Mouse (Mus musculus) neural tube, embryonic 13.5 days (tissue): ENCODE data around the gene Rps6ka3. TPM values are rescaled to one million over a fixed set of nuclear protein-coding genes. Genes with fewer than 3 reads are reported as not detected.

ENCODE experiments used
- ATAC-seq: fragments of 200-750 bp; cut with Nextera tagmentation; 2 replicates; pipeline ENCODE4 v1.8.0; 2017; ENCODE audit warnings: low read depth, mild to moderate bottlenecking, moderate TSS enrichment, moderate library complexity
- H3K27ac ChIP-seq: fragments of 300-500 bp; sonication (generic); replicated peaks from 2 replicates; pipeline ENCODE4 v1.5.1; 2015; ENCODE audit warnings: moderate library complexity, mild to moderate bottlenecking, inconsistent platforms
- H3K27me3 ChIP-seq: fragments of 300-500 bp; sonication (generic); 2 replicates; pipeline ENCODE4 v1.6.1; 2015; ENCODE audit warnings: mild to moderate bottlenecking, inconsistent platforms
- H3K36me3 ChIP-seq: fragments of 300-500 bp; sonication (generic); 2 replicates; pipeline ENCODE4 v1.6.1; 2015; ENCODE audit warnings: mild to moderate bottlenecking, inconsistent platforms
- H3K4me1 ChIP-seq: fragments of 300-500 bp; sonication (generic); replicated peaks from 2 replicates; pipeline ENCODE4 v1.6.1; 2015; ENCODE audit warnings: inconsistent platforms
- H3K4me2 ChIP-seq: fragments of 300-500 bp; sonication (generic); 2 replicates; pipeline ENCODE4 v1.6.1; 2015; ENCODE audit warnings: inconsistent platforms, mild to moderate bottlenecking, moderate library complexity
- H3K4me3 ChIP-seq: fragments of 300-500 bp; sonication (generic); 2 replicates; pipeline ENCODE4 v1.5.1; 2015; ENCODE audit warnings: mild to moderate bottlenecking, inconsistent platforms
- H3K9ac ChIP-seq: fragments of 300-500 bp; sonication (generic); 2 replicates; pipeline ENCODE4 v1.6.1; 2015; ENCODE audit warnings: moderate library complexity, mild to moderate bottlenecking, inconsistent platforms
- H3K9me3 ChIP-seq: fragments of 300-500 bp; sonication (generic); 2 replicates; pipeline ENCODE4 v1.6.1; 2016; ENCODE audit warnings: inconsistent platforms
- WGBS: fragments of 180-500 bp; shearing (Covaris S2); methylation state at CpG from one replicate; pipeline ENCODE4 v1.1.7; 2015; 5-methylcytosine and 5-hydroxymethylcytosine counted together
- polyA plus RNA-seq: library from polyadenylated mRNA; unstranded; fragments of >200 nt; fragmentation: Nextera tagmentation; extraction: Ambion mirVana; gene quantifications from 2 replicates; pipeline ENCODE4 v1.2.1, GENCODE M21; 2015

Gene Rps6ka3
- 3.5 and 4.1 TPM in 2 replicates for polyA plus RNA-seq

GRCm38 (mm10) chrX:159210007-159210406, at the start of gene Rps6ka3:
Gene Rps6ka3 (plus strand): TSS chrX:159210307.
- no peak within 1 kb of the TSS for H3K9ac ChIP-seq
- peaks cover under 1% of the 10 kb centered on the region for H3K27me3 ChIP-seq
- ATAC-seq: no peak
- no peak within 1 kb of the TSS for H3K4me2 ChIP-seq
- H3K36me3 ChIP-seq: no peaks in the 10 kb centered on the region
- no peak within 1 kb of the TSS for H3K4me3 ChIP-seq
- WGBS: 90% methylated on average over 4 of the region's 4 CpGs
- H3K9me3 ChIP-seq: no peaks in the 10 kb centered on the region
- no peak within 1 kb of the TSS for H3K27ac ChIP-seq
- H3K4me1 ChIP-seq: no peaks in the 10 kb centered on the region

GRCm38 (mm10) chrX:159169200-159169599, 40.9 kb upstream of the Rps6ka3 start:
- ATAC-seq: no peak
- H3K9me3 ChIP-seq: no peaks in the 10 kb centered on the region
- no peak overlapping the region for H3K4me2 ChIP-seq
- no peak overlapping the region for H3K4me3 ChIP-seq
- no peaks in the 10 kb centered on the region for H3K27me3 ChIP-seq
- no peaks in the 10 kb centered on the region for H3K4me1 ChIP-seq
- no peak overlapping the region for H3K9ac ChIP-seq
- no peak overlapping the region for H3K27ac ChIP-seq
- WGBS: 90% methylated on average over 2 of the region's 2 CpGs
- H3K36me3 ChIP-seq: no peaks in the 10 kb centered on the region

- Histone ChIP-seq H3K4me3 (no peak overlapping the region), H3K36me3 (no peaks in the 10 kb centered on the region), H3K9me3 (no peaks in the 10 kb centered on the region), H3K9ac (no peak overlapping the region), H3K27ac (no peak overlapping the region), H3K4me1 (no peaks in the 10 kb centered on the region), H3K4me2 (no peak overlapping the region), H3K27me3 (no peaks in the 10 kb centered on the region)
- WGBS: 68% methylated on average over 2 of the region's 2 CpGs
- ATAC-seq: no peak
These were observed 38.5 kb upstream of the Rps6ka3 start for GRCm38 (mm10) chrX:159171579-159171978.

GRCm38 (mm10) chrX:159191581-159191980, 18.5 kb upstream of the Rps6ka3 start:
- H3K27ac ChIP-seq: no peak overlapping the region
- WGBS: 89% methylated on average over 4 of the region's 4 CpGs
- H3K9me3 ChIP-seq: no peaks in the 10 kb centered on the region
- H3K27me3 ChIP-seq: 0 out of 2 replicates have a peak, but pooled peaks cover 3% of the 10 kb centered on the region
- no peak overlapping the region for H3K9ac ChIP-seq
- no peaks in the 10 kb centered on the region for H3K4me1 ChIP-seq
- H3K4me3 ChIP-seq: no peak overlapping the region
- H3K36me3 ChIP-seq: no peaks in the 10 kb centered on the region
- no peak for ATAC-seq
- H3K4me2 ChIP-seq: no peak overlapping the region

- H3K9ac ChIP-seq: no peak overlapping the region
- H3K9me3 ChIP-seq: no peaks in the 10 kb centered on the region
- no peak overlapping the region for H3K27ac ChIP-seq
- no peaks in the 10 kb centered on the region for H3K36me3 ChIP-seq
- ATAC-seq: no peak
- no peaks in the 10 kb centered on the region for H3K4me1 ChIP-seq
- peaks cover 5% of the 10 kb centered on the region for H3K27me3 ChIP-seq
- H3K4me3 ChIP-seq: no peak overlapping the region
- no peak overlapping the region for H3K4me2 ChIP-seq
These were observed 10.6 kb upstream of the Rps6ka3 start for GRCm38 (mm10) chrX:159199495-159199894.

GRCm38 (mm10) chrX:159200101-159200500, 10.0 kb upstream of the Rps6ka3 start:
- no peak for ATAC-seq
- H3K4me3 ChIP-seq: no peak overlapping the region
- 83% methylated on average over 5 of the region's 5 CpGs for WGBS

GRCm38 (mm10) chrX:159210892-159211583, 931 bp downstream of the Rps6ka3 start:
- WGBS: 80% methylated on average over 5 of the region's 5 CpGs
- no peak for ATAC-seq
- Histone ChIP-seq H3K4me2 (no peak overlapping the region), H3K9ac (no peak overlapping the region), H3K27me3 (peaks cover 3% of the 10 kb centered on the region), H3K4me3 (no peak overlapping the region), H3K9me3 (no peaks in the 10 kb centered on the region), H3K27ac (no peak overlapping the region), H3K36me3 (no peaks in the 10 kb centered on the region), H3K4me1 (no peaks in the 10 kb centered on the region)

More at GRCm38 (mm10) chrX:159200101-159200500, 10.0 kb upstream of the Rps6ka3 start:
- H3K27ac ChIP-seq: no peak overlapping the region
- H3K4me2 ChIP-seq: no peak overlapping the region
- no peaks in the 10 kb centered on the region for H3K4me1 ChIP-seq
- no peak overlapping the region for H3K9ac ChIP-seq
- H3K9me3 ChIP-seq: no peaks in the 10 kb centered on the region
- H3K27me3 ChIP-seq: peaks cover 6% of the 10 kb centered on the region
- no peaks in the 10 kb centered on the region for H3K36me3 ChIP-seq

- Histone ChIP-seq H3K9me3 (no peaks in the 10 kb centered on the region), H3K4me1 (no peaks in the 10 kb centered on the region), H3K4me3 (no peak overlapping the region), H3K27me3 (peaks cover 3% of the 10 kb centered on the region), H3K27ac (no peak overlapping the region), H3K4me2 (no peak overlapping the region), H3K9ac (no peak overlapping the region), H3K36me3 (no peaks in the 10 kb centered on the region)
- no peak for ATAC-seq
- WGBS: 48% methylated on average over 3 of the region's 3 CpGs
These were observed 5.1 kb downstream of the Rps6ka3 start for GRCm38 (mm10) chrX:159215253-159215652.

- no peak overlapping the region for H3K27ac ChIP-seq
- WGBS: 73% methylated on average over 3 of the region's 3 CpGs
- no peak overlapping the region for H3K9ac ChIP-seq
- no peaks in the 10 kb centered on the region for H3K27me3 ChIP-seq
- H3K4me3 ChIP-seq: no peak overlapping the region
- no peaks in the 10 kb centered on the region for H3K4me1 ChIP-seq
- H3K4me2 ChIP-seq: no peak overlapping the region
- no peaks in the 10 kb centered on the region for H3K36me3 ChIP-seq
- no peaks in the 10 kb centered on the region for H3K9me3 ChIP-seq
- no peak for ATAC-seq
These were observed 12.4 kb downstream of the Rps6ka3 start for GRCm38 (mm10) chrX:159222474-159222873.

- ATAC-seq: no peak
- no peak overlapping the region for H3K27ac ChIP-seq
- H3K4me2 ChIP-seq: no peak overlapping the region
- no peak overlapping the region for H3K9ac ChIP-seq
- no peaks in the 10 kb centered on the region for H3K4me1 ChIP-seq
- H3K36me3 ChIP-seq: no peaks in the 10 kb centered on the region
- H3K4me3 ChIP-seq: no peak overlapping the region
- 27% methylated on average over 1 of the region's 1 CpGs for WGBS
- H3K9me3 ChIP-seq: no peaks in the 10 kb centered on the region
- no peaks in the 10 kb centered on the region for H3K27me3 ChIP-seq
These were observed 27.2 kb downstream of the Rps6ka3 start for GRCm38 (mm10) chrX:159237275-159237674.

- no peaks in the 10 kb centered on the region for H3K9me3 ChIP-seq
- H3K4me1 ChIP-seq: peaks cover 5% of the 10 kb centered on the region; the same call in 1 of the 2 replicates
- H3K27me3 ChIP-seq: no peaks in the 10 kb centered on the region
- H3K36me3 ChIP-seq: no peaks in the 10 kb centered on the region
- 26% methylated on average over 25 of the region's 27 CpGs for WGBS
- peak overlapping the region; percentile 59 for H3K4me2 ChIP-seq
- H3K9ac ChIP-seq: peak overlapping the region; percentile 47
- ATAC-seq: no peak
- peak overlapping the region; percentile 76 for H3K27ac ChIP-seq
- H3K4me3 ChIP-seq: peak overlapping the region; percentile 65
These were observed 44.1 kb downstream of the Rps6ka3 start for GRCm38 (mm10) chrX:159254001-159254884.
